Mouse (Mus musculus): ENCODE measurements around the gene Hoxc8. TPM values are rescaled to one million over a fixed set of nuclear protein-coding genes. Genes with fewer than 3 reads are reported as not detected.

Hoxc8 gene
- polyA plus RNA-seq (2015; fragmentation: Nextera tagmentation; extraction: Ambion mirVana), result not detected in 2 replicates

- Histone ChIP-seq H3K27me3 (peaks cover 96% of the 10 kb centered on the region), H3K9ac (replicated peaks) (no peak within 1 kb of the TSS), H3K4me1 (peaks cover 5% of the 10 kb centered on the region; the same call in 1 of the 2 replicates), H3K4me2 (replicated peaks) (no peak within 1 kb of the TSS), H3K27ac (replicated peaks) (no peak within 1 kb of the TSS), H3K4me3 (peak within 1 kb of the TSS; percentile 18), H3K36me3 (no peaks in the 10 kb centered on the region), H3K9me3 (no peaks in the 10 kb centered on the region)
- WGBS, result under 1% methylated on average over 67 of the region's 69 CpGs
- ATAC-seq (replicated peaks), result no peak
These were observed at the start of gene Hoxc8 for GRCm38 (mm10) chr15:102990461-102991397. Hoxc8 (plus strand) TSS chr15:102990607.

DNA sequence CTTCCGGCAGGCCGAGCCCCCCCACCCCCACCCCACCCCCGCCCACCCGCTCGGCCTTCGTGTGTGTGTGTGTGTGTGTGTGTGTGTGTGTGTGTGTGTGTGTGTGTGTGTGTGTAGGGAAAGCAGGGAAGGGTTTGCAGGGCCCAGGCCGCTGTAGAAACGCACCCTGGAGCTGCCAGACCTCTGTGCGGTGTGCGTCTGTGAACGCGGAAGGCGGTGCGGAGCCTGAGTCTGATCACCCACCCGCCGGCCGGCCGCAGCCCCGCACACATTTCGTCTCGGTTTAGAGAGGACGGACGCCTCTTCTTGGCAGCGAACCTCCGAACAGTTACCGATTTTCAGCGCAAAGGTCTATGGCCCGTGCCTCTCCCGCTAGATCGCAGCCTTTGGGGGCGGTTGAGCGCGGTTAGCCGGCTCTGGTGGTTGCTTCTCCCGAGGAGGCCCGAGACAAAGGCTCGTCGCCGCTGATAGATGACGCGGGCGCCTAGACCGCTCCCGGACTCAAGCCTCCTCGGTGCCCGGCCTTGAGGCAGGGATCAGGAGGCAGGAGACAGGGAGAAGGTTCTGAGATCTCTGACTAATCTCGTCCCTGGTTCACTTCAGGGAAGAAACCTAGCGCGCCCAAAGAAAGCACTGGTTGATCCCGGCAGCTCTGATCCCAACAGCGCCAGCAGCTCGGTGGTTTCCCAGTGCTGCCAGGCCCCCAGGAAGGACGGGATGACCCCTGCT lies 47.5 kb upstream of the Hoxc8 start:
- Histone ChIP-seq H3K9ac (replicated peaks) (no peak overlapping the region), H3K4me1 (peaks cover 6% of the 10 kb centered on the region; the same call in 1 of the 2 replicates), H3K27ac (replicated peaks) (no peak overlapping the region), H3K4me3 (peak overlapping the region; percentile 13), H3K27me3 (peaks cover 99% of the 10 kb centered on the region), H3K9me3 (no peaks in the 10 kb centered on the region), H3K36me3 (no peaks in the 10 kb centered on the region), H3K4me2 (replicated peaks) (peak overlapping the region; percentile 26)
- no peak for ATAC-seq (replicated peaks)
- under 1% methylated on average over 52 of the region's 53 CpGs for WGBS

GRCm38 (mm10) chr15:102943468-102943813 lies 47.0 kb upstream of the Hoxc8 start:
- ATAC-seq (replicated peaks), result no peak
- Histone ChIP-seq H3K36me3 (no peaks in the 10 kb centered on the region), H3K4me3 (peak overlapping the region; percentile 13; the same call in 1 of the 2 replicates), H3K27me3 (peaks cover 99% of the 10 kb centered on the region), H3K4me1 (peaks cover 6% of the 10 kb centered on the region; the same call in 1 of the 2 replicates), H3K9me3 (no peaks in the 10 kb centered on the region), H3K9ac (replicated peaks) (no peak overlapping the region), H3K27ac (replicated peaks) (no peak overlapping the region), H3K4me2 (replicated peaks) (no peak overlapping the region)
- under 1% methylated on average over 5 of the region's 5 CpGs for WGBS

DNA sequence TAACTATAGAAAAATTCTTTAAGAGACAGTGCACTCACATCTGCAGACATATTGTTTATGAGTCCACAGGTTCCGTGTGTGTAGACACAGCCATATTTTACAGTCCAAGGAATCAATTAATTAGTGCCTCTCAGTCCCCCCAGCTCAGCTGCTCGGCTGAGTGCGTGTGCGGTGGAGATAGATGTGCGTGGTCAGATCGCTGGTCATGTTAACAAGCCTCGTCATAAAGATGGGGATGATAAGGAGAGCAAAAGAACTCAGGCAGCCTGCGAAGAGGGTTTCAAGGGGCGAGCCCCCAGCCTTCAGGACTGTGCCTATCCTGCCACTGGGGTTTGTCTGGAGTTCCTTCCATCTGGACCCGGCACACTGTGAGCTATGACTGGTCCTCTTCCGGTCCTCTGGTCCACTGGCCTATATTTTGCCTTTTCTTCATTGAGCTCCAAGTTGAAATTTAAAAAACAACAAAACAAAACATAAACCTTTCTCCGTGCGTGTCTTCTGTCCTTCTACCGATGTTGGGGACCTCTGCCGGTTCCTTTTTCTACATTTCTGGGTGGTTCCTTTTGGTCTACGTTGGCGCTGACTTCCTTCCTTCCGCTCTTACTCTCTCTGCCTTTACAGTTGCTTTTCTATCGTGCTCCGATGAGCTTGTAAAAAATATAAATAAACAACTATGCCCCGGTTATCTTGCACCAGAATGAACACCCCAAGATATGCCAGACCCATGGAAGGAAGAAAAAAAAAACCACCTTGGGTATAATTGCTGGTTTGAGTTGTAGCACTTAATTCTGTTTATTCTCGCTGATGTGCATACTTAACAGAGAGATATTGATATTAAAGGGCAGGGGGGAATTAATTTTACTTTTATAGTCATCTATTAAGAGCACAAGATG lies 45.0 kb upstream of the Hoxc8 start:
- Histone ChIP-seq H3K4me1 (peaks cover 6% of the 10 kb centered on the region; the same call in 1 of the 2 replicates), H3K36me3 (no peaks in the 10 kb centered on the region), H3K27me3 (peaks cover 97% of the 10 kb centered on the region), H3K9me3 (no peaks in the 10 kb centered on the region), H3K27ac (replicated peaks) (no peak overlapping the region), H3K4me3 (no peak overlapping the region), H3K4me2 (replicated peaks) (no peak overlapping the region), H3K9ac (replicated peaks) (no peak overlapping the region)
- ATAC-seq (replicated peaks), result no peak
- 11% methylated on average over 22 of the region's 22 CpGs for WGBS

DNA sequence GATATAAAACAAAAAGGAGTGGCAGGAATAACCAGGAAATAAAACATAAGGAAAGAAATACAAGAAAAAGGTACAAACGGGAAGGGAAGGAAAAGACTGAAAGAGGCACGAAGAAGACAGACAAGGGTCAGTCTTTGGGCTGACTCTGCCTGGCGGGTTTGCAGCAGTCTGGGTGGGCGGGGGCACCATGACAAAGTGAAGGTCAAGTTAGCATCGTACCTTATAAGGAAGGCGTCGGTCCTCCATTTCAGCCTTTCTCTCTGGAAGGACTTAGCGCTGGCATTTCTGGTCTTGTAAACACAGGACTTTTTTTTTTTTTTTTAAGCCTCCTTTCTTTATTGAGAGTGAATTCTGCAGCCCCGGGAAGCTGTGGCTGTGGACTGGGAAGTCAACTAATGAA lies 43.1 kb upstream of the Hoxc8 start:
- no peaks in the 10 kb centered on the region for H3K9me3 ChIP-seq
- H3K36me3 ChIP-seq, result no peaks in the 10 kb centered on the region
- no peak overlapping the region for H3K4me2 ChIP-seq (replicated peaks)
- no peak overlapping the region for H3K4me3 ChIP-seq
- no peak overlapping the region for H3K9ac ChIP-seq (replicated peaks)
- H3K27me3 ChIP-seq, result peaks cover 96% of the 10 kb centered on the region
- 1% methylated on average over 9 of the region's 9 CpGs for WGBS
- no peak for ATAC-seq (replicated peaks)
- no peak overlapping the region for H3K27ac ChIP-seq (replicated peaks)
- peaks cover 6% of the 10 kb centered on the region; the same call in 1 of the 2 replicates for H3K4me1 ChIP-seq

DNA sequence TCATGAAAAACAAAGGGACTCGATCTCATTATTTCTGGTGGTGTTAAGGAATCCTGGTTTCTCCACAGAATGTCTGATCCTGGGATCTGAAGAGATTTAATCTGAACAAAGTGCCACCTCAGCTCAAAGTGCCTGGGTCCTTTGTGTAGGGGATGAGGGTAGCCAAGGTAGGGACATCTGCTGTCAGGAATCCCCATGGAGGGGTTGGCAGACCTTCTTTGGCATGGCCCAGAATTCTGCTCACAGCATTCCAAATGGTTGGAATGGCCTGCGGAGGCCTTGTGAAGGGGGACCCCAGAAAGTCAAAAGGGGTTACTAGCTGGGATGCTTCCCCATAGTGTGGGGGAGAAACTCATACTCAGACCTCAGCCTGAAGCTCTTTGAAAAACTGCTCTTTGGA lies 41.6 kb upstream of the Hoxc8 start:
- Histone ChIP-seq H3K9me3 (no peaks in the 10 kb centered on the region), H3K4me3 (no peak overlapping the region), H3K9ac (replicated peaks) (no peak overlapping the region), H3K27ac (replicated peaks) (no peak overlapping the region), H3K27me3 (peaks cover 98% of the 10 kb centered on the region), H3K36me3 (no peaks in the 10 kb centered on the region), H3K4me1 (no peaks in the 10 kb centered on the region), H3K4me2 (replicated peaks) (no peak overlapping the region)
- WGBS, result 6% methylated on average over 2 of the region's 2 CpGs
- ATAC-seq (replicated peaks), result no peak

DNA sequence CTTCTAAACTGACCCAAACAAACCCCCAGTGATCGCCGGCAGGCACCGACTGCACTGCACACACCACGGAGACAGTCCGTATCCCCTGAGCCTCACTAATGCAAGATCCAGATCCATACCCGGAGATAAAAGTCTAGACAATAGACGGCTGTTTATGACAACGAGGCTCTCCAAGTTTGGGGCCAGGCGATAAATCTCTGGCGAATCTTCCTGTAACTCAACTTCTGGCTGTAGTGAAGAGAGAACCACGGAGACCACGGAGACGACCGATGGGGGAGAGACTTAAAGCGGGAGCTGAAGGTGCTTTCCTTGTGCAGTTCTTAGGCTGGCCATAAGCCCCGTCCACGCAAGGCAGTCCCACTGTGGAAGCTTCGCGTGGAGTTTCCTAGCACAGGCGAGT lies 40.7 kb upstream of the Hoxc8 start:
- ATAC-seq (replicated peaks), result no peak

GRCm38 (mm10) chr15:102950877-102951276 lies 39.5 kb upstream of the Hoxc8 start:
- Histone ChIP-seq H3K4me3 (no peak overlapping the region), H3K27ac (replicated peaks) (no peak overlapping the region), H3K36me3 (no peaks in the 10 kb centered on the region), H3K27me3 (peaks cover 96% of the 10 kb centered on the region), H3K4me2 (replicated peaks) (no peak overlapping the region), H3K9ac (replicated peaks) (no peak overlapping the region), H3K9me3 (no peaks in the 10 kb centered on the region), H3K4me1 (no peaks in the 10 kb centered on the region)
- 7% methylated on average over 2 of the region's 2 CpGs for WGBS
- no peak for ATAC-seq (replicated peaks)

More for the DNA sequence above, 40.7 kb upstream of the Hoxc8 start:
- Histone ChIP-seq H3K36me3 (no peaks in the 10 kb centered on the region), H3K4me2 (replicated peaks) (no peak overlapping the region), H3K4me3 (no peak overlapping the region), H3K27ac (replicated peaks) (no peak overlapping the region), H3K27me3 (peaks cover 96% of the 10 kb centered on the region), H3K9ac (replicated peaks) (no peak overlapping the region), H3K4me1 (no peaks in the 10 kb centered on the region), H3K9me3 (no peaks in the 10 kb centered on the region)
- WGBS, result 2% methylated on average over 20 of the region's 20 CpGs

DNA sequence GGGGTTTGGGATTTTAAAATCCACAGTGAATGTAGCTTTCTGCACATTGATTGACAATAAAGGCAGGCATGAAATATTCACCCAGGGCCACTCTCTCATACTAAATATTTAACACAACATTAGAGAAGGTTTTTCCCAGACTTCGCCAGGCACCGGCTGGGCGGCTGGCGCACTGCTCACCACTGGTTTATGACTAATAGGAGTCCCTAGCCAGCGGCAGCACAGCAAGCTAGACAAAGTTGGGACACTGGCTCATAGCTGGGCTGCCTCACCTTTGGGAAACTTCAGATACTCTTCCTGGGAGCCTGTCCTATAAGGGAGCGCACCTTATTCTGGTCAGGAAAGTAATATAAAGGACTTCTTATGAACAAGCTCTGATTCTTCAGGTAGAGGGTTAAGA lies 36.8 kb upstream of the Hoxc8 start:
- Histone ChIP-seq H3K4me2 (replicated peaks) (no peak overlapping the region), H3K9ac (replicated peaks) (no peak overlapping the region), H3K9me3 (no peaks in the 10 kb centered on the region), H3K36me3 (no peaks in the 10 kb centered on the region), H3K27me3 (peaks cover 95% of the 10 kb centered on the region), H3K4me1 (no peaks in the 10 kb centered on the region), H3K4me3 (no peak overlapping the region), H3K27ac (replicated peaks) (no peak overlapping the region)
- WGBS, result 7% methylated on average over 6 of the region's 6 CpGs
- no peak for ATAC-seq (replicated peaks)

DNA sequence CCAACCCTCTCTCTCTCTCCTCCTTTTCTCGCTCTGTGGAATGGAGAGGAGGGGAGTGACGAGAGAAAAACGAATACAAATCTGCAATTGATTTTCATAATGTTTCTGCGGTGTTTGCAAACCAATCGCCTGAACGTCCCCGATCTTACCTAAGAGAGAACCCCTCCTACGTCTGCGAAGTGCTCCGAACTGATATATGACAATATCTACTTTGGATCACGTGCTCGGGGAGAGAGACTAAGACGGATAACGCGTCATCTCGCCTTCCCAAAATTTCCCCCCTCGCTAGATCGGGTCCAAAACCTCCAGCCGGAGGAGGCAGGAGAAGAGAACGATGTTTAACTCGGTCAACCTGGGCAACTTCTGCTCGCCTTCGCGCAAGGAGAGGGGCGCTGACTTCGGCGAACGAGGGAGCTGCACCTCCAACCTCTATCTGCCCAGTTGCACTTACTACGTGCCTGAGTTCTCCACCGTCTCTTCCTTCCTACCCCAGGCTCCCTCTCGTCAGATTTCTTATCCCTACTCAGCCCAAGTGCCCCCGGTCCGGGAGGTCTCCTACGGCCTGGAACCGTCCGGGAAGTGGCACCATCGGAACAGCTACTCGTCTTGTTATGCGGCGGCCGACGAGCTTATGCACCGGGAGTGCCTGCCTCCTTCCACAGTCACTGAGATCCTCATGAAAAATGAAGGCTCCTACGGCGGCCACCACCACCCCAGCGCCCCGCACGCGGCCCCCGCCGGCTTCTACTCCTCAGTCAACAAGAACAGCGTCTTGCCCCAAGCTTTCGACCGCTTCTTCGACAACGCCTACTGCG lies 36.0 kb upstream of the Hoxc8 start, which contains the start of gene Hoxc11:
Gene Hoxc11 (plus strand): TSS at position 236 of the 815 bp plus-strand sequence.
- Histone ChIP-seq H3K4me3 (no peak within 1 kb of the TSS), H3K9ac (replicated peaks) (no peak within 1 kb of the TSS), H3K27ac (replicated peaks) (no peak within 1 kb of the TSS), H3K36me3 (no peaks in the 10 kb centered on the region), H3K4me1 (no peaks in the 10 kb centered on the region), H3K27me3 (peaks cover 93% of the 10 kb centered on the region), H3K4me2 (replicated peaks) (no peak within 1 kb of the TSS), H3K9me3 (no peaks in the 10 kb centered on the region)
- no peak for ATAC-seq (replicated peaks)
- under 1% methylated on average over 57 of the region's 57 CpGs for WGBS

DNA sequence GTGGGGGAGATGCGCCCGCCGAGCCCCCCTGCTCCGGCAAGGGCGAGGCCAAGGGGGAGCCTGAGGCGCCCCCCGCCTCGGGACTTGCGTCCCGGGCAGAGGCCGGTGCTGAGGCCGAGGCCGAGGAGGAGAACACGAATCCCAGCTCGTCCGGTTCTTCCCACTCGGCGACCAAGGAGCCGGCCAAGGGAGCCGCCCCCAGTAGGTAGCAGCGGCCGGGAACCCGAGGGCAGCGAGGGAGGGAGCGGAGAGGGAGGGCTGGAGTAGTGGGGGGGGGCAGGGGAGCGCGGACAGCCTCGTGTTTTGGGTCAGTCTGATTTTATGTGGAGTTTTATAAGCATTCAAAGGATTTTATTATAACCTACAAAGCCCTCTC lies 35.4 kb upstream of the Hoxc8 start:
- Histone ChIP-seq H3K4me2 (replicated peaks) (no peak overlapping the region), H3K36me3 (no peaks in the 10 kb centered on the region), H3K4me1 (no peaks in the 10 kb centered on the region), H3K9ac (replicated peaks) (no peak overlapping the region), H3K4me3 (no peak overlapping the region), H3K27ac (replicated peaks) (no peak overlapping the region), H3K9me3 (no peaks in the 10 kb centered on the region), H3K27me3 (peaks cover 93% of the 10 kb centered on the region)
- ATAC-seq (replicated peaks), result no peak
- under 1% methylated on average over 28 of the region's 28 CpGs for WGBS
